Mouse (Mus musculus) spleen, adult 2 months (tissue): Measurements from ENCODE around the gene Hyou1.

ENCODE experiments used
- CTCF ChIP-seq: fragments of 200-500 bp; IDR thresholded peaks from 2 replicates; pipeline ENCODE4 v1.5.1; 2011; ENCODE audit warnings: mild to moderate bottlenecking, inconsistent platforms; ENCODE audit not compliant: insufficient read depth, insufficient read length, insufficient replicate concordance; ENCODE audit errors: extremely low read depth
- POLR2A ChIP-seq: fragments of 200-500 bp; IDR thresholded peaks from 2 replicates; pipeline ENCODE4 v1.6.1; 2011; ENCODE audit warnings: low read depth, low read length, inconsistent platforms

GRCm38 (mm10) chr9:44357207-44357606 lies 22.1 kb upstream of the Hyou1 start:
- no peak for TF ChIP-seq POLR2A
- TF ChIP-seq CTCF: no peak
